Mouse (Mus musculus) lung, postnatal 10 days (tissue): ENCODE data around the gene Synj2.

Experiments used
- DNase-seq: peaks from one replicate; pipeline ENCODE4 v3.0.0; 2021

Synj2 gene

GRCm38 (mm10) chr17:6066021-6066420, 124.9 kb downstream of the Synj2 start:
- DNase-seq, result no peak

GRCm38 (mm10) chr17:6067613-6068012, 126.5 kb downstream of the Synj2 start:
- DNase-seq, result no peak

GRCm38 (mm10) chr17:6069866-6070265, 128.8 kb downstream of the Synj2 start:
- DNase-seq, result no peak

DNA sequence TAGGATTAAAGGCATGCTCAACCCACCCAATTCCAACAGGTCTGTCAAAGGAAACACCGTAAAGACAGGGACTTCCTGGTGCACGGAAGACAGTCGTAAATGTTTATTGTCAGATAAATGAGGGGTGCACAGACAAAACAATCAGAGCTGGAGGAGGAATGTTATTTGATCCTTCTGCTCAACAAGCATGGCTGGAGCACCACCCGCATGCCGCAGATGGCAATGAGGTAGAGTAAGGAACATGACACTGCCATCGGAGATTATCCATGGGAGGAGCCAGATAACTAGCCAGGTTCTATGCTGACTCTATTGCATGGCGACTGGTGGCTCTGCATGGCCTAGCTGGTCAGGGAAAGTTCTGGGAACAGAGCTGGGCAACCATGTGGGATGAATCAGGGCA, 132.3 kb downstream of the Synj2 start:
- DNase-seq, result no peak

DNA sequence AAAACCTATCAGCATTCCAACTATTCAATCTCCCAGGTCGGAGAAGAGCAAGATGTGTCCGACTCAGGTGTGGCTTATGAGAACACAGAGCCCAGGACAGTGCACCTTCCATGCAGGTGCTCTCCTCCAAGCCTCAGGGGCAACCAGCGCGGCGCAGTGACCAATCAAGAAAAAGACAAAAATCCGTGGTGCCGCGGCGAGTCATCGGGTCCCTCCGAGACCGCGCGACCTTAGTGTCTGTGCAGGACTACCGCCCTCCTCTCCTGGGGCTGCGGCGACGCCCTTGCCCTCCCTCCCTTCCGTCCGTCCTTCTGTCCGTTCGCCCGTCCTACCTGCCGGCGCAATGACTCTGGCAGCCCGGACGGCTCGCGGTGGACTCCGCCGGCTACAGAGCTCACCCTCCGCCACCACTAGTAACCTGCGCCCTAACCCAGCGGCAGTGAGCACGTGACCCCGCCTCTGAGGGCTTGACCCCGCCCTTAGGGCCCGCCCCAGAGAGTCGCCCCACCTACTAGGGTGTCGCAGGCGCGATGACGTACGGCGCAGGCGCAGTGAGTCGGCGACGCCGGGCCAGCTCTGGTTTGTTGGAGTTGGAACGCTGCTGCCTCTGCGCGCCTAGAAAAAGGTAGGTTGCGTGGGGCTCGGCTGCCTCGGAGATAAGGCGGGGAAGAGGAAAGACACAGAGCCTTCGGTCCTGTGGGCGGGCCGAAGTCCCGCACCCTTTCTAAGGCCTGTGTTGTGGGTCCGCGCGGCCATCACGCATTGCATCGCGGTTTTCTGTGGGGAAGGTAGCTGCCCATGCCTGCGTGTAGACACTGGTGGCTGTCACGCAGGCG, 138.4 kb downstream of the Synj2 start, which contains the start of the genes Serac1 and Gtf2h5:
TSS of gene Serac1 (minus strand) at position 455 of the 836 bp plus-strand sequence.
TSS of gene Gtf2h5 (plus strand) at position 500 of the 836 bp plus-strand sequence.
- peak; percentile 98 for DNase-seq

GRCm38 (mm10) chr17:6083323-6083890, 142.3 kb downstream of the Synj2 start:
- DNase-seq, result peak; percentile 36

GRCm38 (mm10) chr17:6091604-6092003, 150.5 kb downstream of the Synj2 start:
- DNase-seq, result no peak
